Mouse (Mus musculus) cerebellum, adult 9-10 months (tissue): ENCODE data around the gene Prune1.
"Not testable (repeated sequence)": the region's sequence is repeated elsewhere in the genome, so short reads cannot be mapped to it uniquely, and the experiment has no call there.

Experiments used
- DNase-seq: peaks from one replicate; pipeline ENCODE4 v3.0.0; 2022

Prune1 gene

GRCm38 (mm10) chr3:95235386-95236301 lies 46.2 kb downstream of the Prune1 start:
- DNase-seq = no peak

GRCm38 (mm10) chr3:95233303-95233980 lies 48.4 kb downstream of the Prune1 start:
- no peak for DNase-seq

GRCm38 (mm10) chr3:95232771-95233170 lies 49.1 kb downstream of the Prune1 start:
- DNase-seq = no peak

GRCm38 (mm10) chr3:95231298-95232221 lies 50.3 kb downstream of the Prune1 start, which contains the start of gene Mllt11:
Gene Mllt11, minus strand, starts transcription at chr3:95232171.
- DNase-seq = no peak

- no peak for DNase-seq
These were observed 51.2 kb downstream of the Prune1 start for GRCm38 (mm10) chr3:95230495-95231297.

GRCm38 (mm10) chr3:95229781-95230494 lies 51.9 kb downstream of the Prune1 start:
- peak; percentile 62 for DNase-seq

- peak; percentile 81 for DNase-seq
These were observed 52.7 kb downstream of the Prune1 start for GRCm38 (mm10) chr3:95228894-95229780.

- DNase-seq = peak; percentile 82
These were observed 53.6 kb downstream of the Prune1 start, which contains the start of gene Cdc42se1 for GRCm38 (mm10) chr3:95228148-95228893. Gene Cdc42se1, plus strand, starts transcription at chr3:95228732.

GRCm38 (mm10) chr3:95227214-95227613 lies 54.7 kb downstream of the Prune1 start:
- peak; percentile 53 for DNase-seq

GRCm38 (mm10) chr3:95224295-95224694 lies 57.6 kb downstream of the Prune1 start:
- peak; percentile 47 for DNase-seq

- no peak for DNase-seq
These were observed 58.8 kb downstream of the Prune1 start for GRCm38 (mm10) chr3:95223041-95223440.

GRCm38 (mm10) chr3:95218466-95219137 lies 63.3 kb downstream of the Prune1 start:
- DNase-seq = peak; percentile 66

- DNase-seq = peak; percentile 92
These were observed 64.4 kb downstream of the Prune1 start, which contains the start of gene Gabpb2 for GRCm38 (mm10) chr3:95217255-95218134. Gene Gabpb2, minus strand, starts transcription at chr3:95217916.

- peak; percentile 38 for DNase-seq
These were observed 65.1 kb downstream of the Prune1 start for GRCm38 (mm10) chr3:95216655-95217254.

GRCm38 (mm10) chr3:95213609-95213975 lies 68.3 kb downstream of the Prune1 start:
- no peak for DNase-seq

- not testable (repeated sequence) for DNase-seq
These were observed 68.8 kb downstream of the Prune1 start for GRCm38 (mm10) chr3:95212889-95213608.
